Mouse (Mus musculus) layer of hippocampus, adult 9-11 months (tissue): ENCODE results near the gene Lrrtm3.

Source experiments
- DNase-seq: peaks from one replicate; pipeline ENCODE4 v3.0.0; 2022

Lrrtm3 gene

DNA sequence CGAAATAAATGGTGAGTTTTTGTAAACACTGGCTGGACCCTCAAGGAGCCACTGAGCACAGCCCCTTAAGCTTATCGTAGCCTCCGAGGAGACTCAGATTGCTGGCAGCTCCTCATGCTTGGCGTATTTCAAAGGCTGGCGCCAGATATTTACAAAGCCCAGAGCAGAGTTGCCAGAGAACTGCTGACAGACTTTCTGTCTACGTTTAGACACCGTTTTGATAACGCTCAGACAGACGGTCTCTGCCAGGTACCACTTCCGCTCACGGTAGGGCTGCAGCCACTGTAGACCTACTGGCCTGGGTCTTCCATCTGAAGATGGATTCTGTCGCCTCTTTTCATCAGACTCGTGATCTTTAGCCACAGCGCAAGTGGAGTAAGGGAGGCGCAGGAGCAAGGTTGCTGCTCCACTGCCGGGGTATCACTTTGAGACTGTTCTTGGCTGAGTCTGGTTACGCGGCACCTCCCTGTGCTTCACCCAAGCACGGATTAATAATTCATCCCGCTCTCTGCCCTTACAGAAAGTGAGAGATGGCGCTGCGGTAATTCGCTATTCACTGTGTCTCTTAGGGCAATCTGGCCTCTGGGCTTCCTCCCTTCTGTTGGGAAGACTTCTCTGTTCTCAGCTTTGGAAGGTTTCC lies 203.5 kb downstream of the Lrrtm3 start:
- DNase-seq, result no peak

DNA sequence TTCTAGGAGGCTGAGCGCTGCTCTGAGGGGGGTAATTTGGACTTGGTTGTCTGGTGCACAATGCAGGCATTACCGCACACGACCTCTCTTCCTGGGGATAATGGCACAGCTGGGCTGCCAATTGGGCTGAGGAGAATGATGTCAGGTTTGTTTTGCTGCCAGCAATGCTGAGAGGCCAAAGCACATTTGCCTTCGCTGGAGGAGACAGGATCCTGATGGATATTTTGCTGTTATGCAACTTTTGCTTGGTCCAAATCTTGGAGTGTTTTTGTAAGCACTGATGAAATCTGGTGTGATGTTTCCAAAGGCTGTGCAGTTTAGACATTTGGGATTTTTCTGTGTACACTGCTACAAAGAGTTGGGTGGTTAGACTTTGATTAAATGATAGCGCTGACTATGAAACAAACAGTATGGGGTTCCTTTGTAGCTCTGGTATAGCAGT lies 209.6 kb downstream of the Lrrtm3 start:
- DNase-seq, result peak; percentile 64
